Mouse (Mus musculus): Measurements from ENCODE around the gene Trmt6.
A peak's percentile ranks its signal among the peaks of the same experiment; 100 is the strongest.

The Trmt6 gene

GRCm38 (mm10) chr2:132815608-132816314 is at the start of gene Trmt6, which contains the start of gene Mcm8:
Gene Trmt6, minus strand, starts transcription at chr2:132816055.
Gene Mcm8, plus strand, starts transcription at chr2:132816141.
- peak; percentile 96 for DNase-seq

- DNase-seq = no peak
Measured at GRCm38 (mm10) chr2:132863325-132863724, 47.5 kb upstream of the Trmt6 start.

- no peak for DNase-seq
Measured at GRCm38 (mm10) chr2:132861456-132861855, 45.6 kb upstream of the Trmt6 start.

GRCm38 (mm10) chr2:132860435-132860834 is 44.6 kb upstream of the Trmt6 start:
- DNase-seq = no peak

DNA sequence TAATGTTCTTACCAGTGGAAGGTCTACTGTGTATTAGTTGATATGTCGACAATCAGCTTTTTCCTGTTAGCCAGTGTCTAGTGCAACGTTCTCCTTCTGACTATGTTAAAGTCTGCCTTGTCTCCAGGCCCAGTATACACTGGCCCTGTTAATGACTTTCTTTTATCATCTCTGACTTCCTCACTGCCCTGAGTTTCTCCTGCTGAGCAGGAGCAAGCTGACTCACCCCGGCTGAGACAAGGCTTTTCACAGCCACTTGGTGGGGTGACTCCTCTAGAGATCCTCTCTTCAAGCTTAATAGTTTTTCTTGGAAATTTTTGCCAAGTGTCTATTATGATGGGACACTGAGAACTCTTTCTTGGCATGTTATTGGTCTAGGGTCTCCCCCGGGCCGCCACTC is 40.5 kb upstream of the Trmt6 start:
- no peak for DNase-seq

- no peak for DNase-seq
Measured at GRCm38 (mm10) chr2:132853051-132853450, 37.2 kb upstream of the Trmt6 start.

GRCm38 (mm10) chr2:132849141-132849540 is 33.3 kb upstream of the Trmt6 start:
- no peak for DNase-seq

- no peak for DNase-seq
Measured at GRCm38 (mm10) chr2:132848361-132848760, 32.5 kb upstream of the Trmt6 start.

GRCm38 (mm10) chr2:132847581-132847980 is 31.7 kb upstream of the Trmt6 start:
- DNase-seq = peak; percentile 35

GRCm38 (mm10) chr2:132846407-132847358 is 30.8 kb upstream of the Trmt6 start, which contains the start of gene Crls1:
Gene Crls1, plus strand, starts transcription at chr2:132846666.
- DNase-seq = peak; percentile 94

- DNase-seq = no peak
Measured at GRCm38 (mm10) chr2:132841071-132841470, 25.2 kb upstream of the Trmt6 start.

GRCm38 (mm10) chr2:132802976-132803375 is 12.9 kb downstream of the Trmt6 start:
- no peak for DNase-seq

DNA sequence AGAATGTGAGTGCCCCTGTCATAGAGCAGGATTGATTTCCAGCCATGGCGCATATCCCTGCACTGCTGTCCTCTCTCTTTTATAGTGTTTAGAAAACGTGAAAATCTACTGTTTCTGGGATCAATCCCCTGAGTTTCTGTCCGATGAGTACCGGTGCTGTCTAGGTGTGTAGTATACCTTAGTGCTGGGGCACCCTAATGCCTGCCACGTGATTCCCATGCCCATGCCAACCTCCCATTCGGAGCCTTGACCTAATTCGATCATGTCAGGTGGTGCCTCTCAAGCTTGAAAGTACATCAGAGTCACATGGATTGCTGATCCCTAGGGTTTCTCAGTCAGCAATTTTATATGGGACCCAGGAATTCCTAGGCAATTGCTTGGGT is 21.7 kb downstream of the Trmt6 start:
- DNase-seq = no peak

- no peak for DNase-seq
Measured at GRCm38 (mm10) chr2:132793441-132794203, 22.2 kb downstream of the Trmt6 start.

GRCm38 (mm10) chr2:132784039-132784438 is 31.8 kb downstream of the Trmt6 start:
- no peak for DNase-seq

GRCm38 (mm10) chr2:132781439-132782068 is 34.3 kb downstream of the Trmt6 start:
- DNase-seq = peak; percentile 97

DNA sequence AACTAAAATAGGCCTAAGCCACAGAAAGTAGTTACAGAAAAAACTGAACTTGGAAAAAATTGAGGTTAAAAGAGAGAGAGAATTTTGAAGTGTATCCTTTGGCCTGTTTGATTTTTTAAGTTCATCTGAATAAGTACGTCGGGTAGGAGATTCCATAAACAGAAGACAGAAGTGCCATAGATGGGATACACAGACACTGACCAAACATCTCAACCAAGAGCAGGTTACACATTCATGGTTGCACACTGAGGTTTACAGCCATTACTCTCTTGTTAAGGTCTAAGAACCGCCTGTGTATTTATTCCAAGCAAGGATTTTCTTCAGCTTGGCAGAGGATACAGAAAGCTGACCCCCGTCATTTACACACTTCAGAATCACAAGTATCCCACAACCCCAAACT is 34.9 kb downstream of the Trmt6 start, which contains the start of gene Chgb:
Chgb (plus strand) TSS at position 301 of the 400 bp plus-strand sequence.
- DNase-seq = no peak

DNA sequence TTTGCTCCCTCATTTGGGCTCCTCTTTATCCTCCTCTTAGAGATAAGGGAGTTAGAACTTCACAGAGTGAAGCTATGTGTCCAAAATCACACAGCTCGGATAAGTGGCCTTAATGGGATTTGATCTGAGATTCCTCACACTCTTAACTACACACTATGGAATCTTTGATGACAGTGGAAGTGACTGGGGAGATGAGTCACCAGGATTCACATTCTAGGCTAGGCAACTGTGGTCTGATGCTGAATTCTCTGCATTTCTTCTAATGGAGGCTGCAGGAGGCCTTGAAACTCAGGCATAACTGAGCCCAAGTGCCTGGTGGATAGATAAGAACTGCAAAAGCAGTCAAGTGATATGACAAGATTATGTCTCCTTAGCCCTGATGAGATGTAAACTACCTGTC is 45.0 kb downstream of the Trmt6 start:
- no peak for DNase-seq

- no peak for DNase-seq
Measured at GRCm38 (mm10) chr2:132757911-132758310, 57.9 kb downstream of the Trmt6 start.

All from kidney, postnatal 10 days (tissue).